18 mouse cellular contexts compared by ENCODE assay signal in the genomic region with DNA sequence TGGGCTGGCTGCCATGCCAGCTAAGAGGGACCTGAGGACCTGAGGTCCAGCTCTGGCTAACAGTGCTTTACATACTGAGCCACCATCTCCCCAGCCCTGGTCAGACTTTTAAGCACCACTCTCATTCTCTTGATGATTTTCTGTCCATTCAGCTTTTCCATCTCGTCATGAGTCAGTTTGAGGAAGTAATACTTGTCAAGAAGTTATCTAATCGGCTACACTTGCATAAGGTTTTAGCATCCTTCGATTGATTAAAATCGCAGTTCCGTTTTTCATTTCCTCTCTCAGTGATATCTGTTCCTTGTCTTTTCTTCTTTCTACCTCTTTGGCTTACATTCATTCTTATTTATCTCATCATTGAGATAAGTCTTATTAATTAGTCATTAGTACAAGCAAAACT.
DNase-seq lines count a peak whose midpoint lies in the region; ATAC-seq lines count a peak whose summit lies in the region.
"Had no signal": no experiment of that assay in that cellular context is flagged by ENCODE, and none has a peak within 500 bp of the region (broad histone marks: within the 10 kb centered on the region; RNA-seq: fewer than 3 reads in every experiment).

No protein-coding gene starts in this region.

- ATAC-seq in megakaryocyte progenitor cell, adult 5-6 weeks (replicated peaks; ENCODE audit: poor library complexity) = peak; percentile 90
- ATAC-seq: forebrain, embryonic 15.5 days; intestine, embryonic 15.5 days; Patski had no signal

- DNase-seq in A20 (ENCODE audit: low read depth, low spot score) = peak; percentile 83
- DNase-seq in CD4-positive, CD25-positive, alpha-beta regulatory T cell, adult 2 months (ENCODE audit: low read depth, low spot score) = peak; percentile 40
- DNase-seq in c-Kit-positive CD71-negative TER-119-negative erythroid progenitor cells, embryonic 14.5 days (ENCODE audit: low read depth) = peak; percentile 18
- DNase-seq in layer of hippocampus, postnatal 14 days (ENCODE audit: low spot score in 2 of 2) = no peak
- DNase-seq in adrenal gland, adult 2 months = no peak
- DNase-seq in ovary, postnatal 10 days (ENCODE audit: low spot score) = no peak
- DNase-seq in testis, postnatal 10 days (ENCODE audit: low spot score) = no peak
- DNase-seq: adrenal gland, postnatal 25 days; cerebellum, adult 2 months; gastrocnemius, postnatal 25 days; layer of hippocampus, postnatal 36 days; right cerebral cortex, postnatal 14 days; thymus, adult 18-20 months; thymus, postnatal 4 days had no signal

Comparison
In these comparisons a context has a peak if more than half of its experiments do, and no peak if none do; other contexts are left out.
1. DNase-seq: peak in A20 (single experiment), CD4-positive, CD25-positive, alpha-beta regulatory T cell, adult 2 months (single experiment) and c-Kit-positive CD71-negative TER-119-negative erythroid progenitor cells, embryonic 14.5 days (single experiment); none in layer of hippocampus, postnatal 14 days (0 of 2), adrenal gland, adult 2 months (single experiment), ovary, postnatal 10 days (single experiment) and testis, postnatal 10 days (single experiment).